Mouse (Mus musculus) ES-E14 (cell line): Measurements from ENCODE around the gene Gm47995. TPM values are rescaled to one million over a fixed set of nuclear protein-coding genes. Genes with fewer than 3 reads are reported as not detected.
"Not testable (repeated sequence)": the region's sequence is repeated elsewhere in the genome, so short reads cannot be mapped to it uniquely, and the experiment has no call there.

Experiments used
- DNase-seq: peaks from one replicate; pipeline ENCODE4 v3.0.0-alpha.2; 2013; ENCODE audit warnings: low read depth, low spot score
- H3K27ac ChIP-seq: 2 replicates; pipeline ENCODE4 v1.5.1; 2012; ENCODE audit warnings: low read depth, mild to moderate bottlenecking, low read length, moderate library complexity, mixed read lengths; ENCODE audit not compliant: poor library complexity, insufficient read depth, severe bottlenecking
- H3K36me3 ChIP-seq: 2 replicates; pipeline ENCODE4 v1.6.1; 2012; ENCODE audit warnings: mild to moderate bottlenecking, low read length, moderate library complexity, mixed read lengths; ENCODE audit not compliant: control insufficient read depth, poor library complexity, insufficient read depth, severe bottlenecking
- H3K4me1 ChIP-seq, 2 experiments: fragments of 150-350 bp in 1 of 2; sonication (generic) in 1 of 2; 2 replicates each; pipeline ENCODE4 v1.6.1; 2012; ENCODE audit warnings: low read length in 2 of 2, mild to moderate bottlenecking in 1 of 2, mixed read lengths in 1 of 2; ENCODE audit not compliant: control insufficient read depth in 2 of 2, insufficient read depth in 2 of 2, poor library complexity in 1 of 2
- H3K4me3 ChIP-seq, 2 experiments: fragments of 150-350 bp in 1 of 2; sonication (generic) in 1 of 2; 2 replicates each; pipeline ENCODE4 v1.5.1; 2012; ENCODE audit warnings: low read length in 2 of 2, low read depth in 1 of 2, mild to moderate bottlenecking in 1 of 2, mixed read lengths in 1 of 2; ENCODE audit not compliant: insufficient read depth in 1 of 2, poor library complexity in 1 of 2, severe bottlenecking in 1 of 2
- H3K9ac ChIP-seq: 2 replicates; pipeline ENCODE4 v1.6.1; 2012; ENCODE audit warnings: low read depth, mild to moderate bottlenecking, low read length, mixed read lengths; ENCODE audit not compliant: poor library complexity, insufficient read depth, severe bottlenecking
- H3K9me3 ChIP-seq: fragments of 150-350 bp; sonication (generic); 2 replicates; pipeline ENCODE4 v1.6.1; 2012; ENCODE audit warnings: low read depth, mild to moderate bottlenecking, low read length; ENCODE audit not compliant: control insufficient read depth, insufficient read depth
- CHD2 ChIP-seq: IDR thresholded peaks from 2 replicates; pipeline ENCODE4 v1.6.1; 2014; ENCODE audit warnings: mild to moderate bottlenecking, low read depth, low read length, inconsistent platforms
- HCFC1 ChIP-seq: IDR thresholded peaks from 2 replicates; pipeline ENCODE4 v1.6.1; 2012; ENCODE audit warnings: low read length, inconsistent platforms, borderline replicate concordance; ENCODE audit not compliant: insufficient read depth
- MAFK ChIP-seq: IDR thresholded peaks from 2 replicates; pipeline ENCODE4 v1.6.1; 2014; ENCODE audit warnings: mild to moderate bottlenecking, low read depth, low read length, inconsistent platforms; ENCODE audit not compliant: insufficient read depth
- ZC3H11A ChIP-seq: IDR thresholded peaks from 2 replicates; pipeline ENCODE4 v1.6.1; 2012; ENCODE audit warnings: low read depth, mild to moderate bottlenecking, inconsistent platforms, low read length, borderline replicate concordance
- ZNF384 ChIP-seq: IDR thresholded peaks from 2 replicates; pipeline ENCODE4 v1.6.1; 2012; ENCODE audit warnings: low read depth, low read length, inconsistent platforms
- in situ Hi-C, 2 experiments: fragments of 600-800 bp; cut with MboI; formaldehyde crosslinking; loops; one replicate each; pipeline ENCODE4 v1.15.1; 2025; ENCODE audit warnings: low sequenced_read_pairs in 2 of 2, inconsistent platforms in 1 of 2; ENCODE audit not compliant: unreplicated experiment in 2 of 2
- total RNA-seq: library from RNA; depleted of rRNA; stranded (reverse); fragments of 300-350 nt; gene quantifications from 2 replicates; pipeline ENCODE4 v1.2.3, GENCODE M21; 2012

Gene Gm47995
- total RNA-seq, 1 experiment, result 1.7 TPM

GRCm38 (mm10) chr1:151188469-151188868, 9.8 kb upstream of the Gm47995 start:
- Histone ChIP-seq H3K36me3 (no peaks in the 10 kb centered on the region), H3K4me3 (no peak overlapping the region), H3K9ac (no peak overlapping the region), H3K9me3 (no peaks in the 10 kb centered on the region), H3K4me1 (no peaks in the 10 kb centered on the region), H3K27ac (no peak overlapping the region)
- no peak for TF ChIP-seq ZC3H11A
- no peak for TF ChIP-seq HCFC1
- TF ChIP-seq ZNF384, result no peak
- no peak for TF ChIP-seq MAFK
- no peak for TF ChIP-seq CHD2
- DNase-seq, result no peak
- in situ Hi-C loops, result no loop called here

- H3K27ac ChIP-seq, H3K36me3 ChIP-seq, H3K9me3 ChIP-seq, H3K4me1 ChIP-seq, H3K9ac ChIP-seq, H3K4me3 ChIP-seq, in situ Hi-C loops, DNase-seq: not testable (repeated sequence)
Measured at GRCm38 (mm10) chr1:151192075-151192474, 6.2 kb upstream of the Gm47995 start, which contains the start of gene Gm8947. TSS of gene Gm8947 (plus strand) at chr1:151192376.

- H3K9ac ChIP-seq, H3K4me1 ChIP-seq, DNase-seq, H3K27ac ChIP-seq, in situ Hi-C loops, H3K4me3 ChIP-seq, H3K9me3 ChIP-seq, H3K36me3 ChIP-seq: not testable (repeated sequence)
Measured at GRCm38 (mm10) chr1:151192739-151193138, 5.5 kb upstream of the Gm47995 start.

- not testable (repeated sequence) for DNase-seq, H3K4me1 ChIP-seq
Measured at GRCm38 (mm10) chr1:151195986-151196385, 2.3 kb upstream of the Gm47995 start.

GRCm38 (mm10) chr1:151196690-151197089, 1.6 kb upstream of the Gm47995 start:
- in situ Hi-C loops, H3K27ac ChIP-seq, H3K9me3 ChIP-seq, H3K4me3 ChIP-seq, H3K9ac ChIP-seq, H3K36me3 ChIP-seq, DNase-seq, H3K4me1 ChIP-seq: not testable (repeated sequence)

More at GRCm38 (mm10) chr1:151195986-151196385, 2.3 kb upstream of the Gm47995 start:
- H3K4me3 ChIP-seq, in situ Hi-C loops, H3K9me3 ChIP-seq, H3K36me3 ChIP-seq, H3K27ac ChIP-seq, H3K9ac ChIP-seq: not testable (repeated sequence)

GRCm38 (mm10) chr1:151200620-151201019, 2.4 kb downstream of the Gm47995 start:
- H3K4me3 ChIP-seq, in situ Hi-C loops: not testable (repeated sequence)

GRCm38 (mm10) chr1:151202771-151203170, 4.5 kb downstream of the Gm47995 start:
- H3K4me3 ChIP-seq, in situ Hi-C loops, H3K27ac ChIP-seq: not testable (repeated sequence)

More at GRCm38 (mm10) chr1:151200620-151201019, 2.4 kb downstream of the Gm47995 start:
- not testable (repeated sequence) for H3K9me3 ChIP-seq, H3K36me3 ChIP-seq, DNase-seq, H3K9ac ChIP-seq, H3K27ac ChIP-seq, H3K4me1 ChIP-seq

GRCm38 (mm10) chr1:151203818-151204217, 5.6 kb downstream of the Gm47995 start, which contains the start of gene 3110040M04Rik:
TSS of gene 3110040M04Rik (plus strand) at chr1:151204121.
- H3K4me3 ChIP-seq, in situ Hi-C loops, H3K9ac ChIP-seq, DNase-seq, H3K27ac ChIP-seq, H3K9me3 ChIP-seq, H3K4me1 ChIP-seq, H3K36me3 ChIP-seq: not testable (repeated sequence)

More at GRCm38 (mm10) chr1:151202771-151203170, 4.5 kb downstream of the Gm47995 start:
- not testable (repeated sequence) for DNase-seq, H3K9me3 ChIP-seq, H3K9ac ChIP-seq, H3K4me1 ChIP-seq, H3K36me3 ChIP-seq
